13 mouse cellular contexts compared by ENCODE assay signal in genomic region chr9:119517467-119517866, GRCm38 (mm10).
A peak's percentile ranks its signal among the peaks of the same experiment; 100 is the strongest.
DNase-seq lines count a peak whose midpoint lies in the region; ATAC-seq and TF ChIP-seq lines count a peak whose summit lies in the region.
"Had no signal": no experiment of that assay in that cellular context is flagged by ENCODE, and none has a peak within 500 bp of the region (broad histone marks: within the 10 kb centered on the region; RNA-seq: fewer than 3 reads in every experiment).

No protein-coding gene starts in this region.

- H3K9me3 ChIP-seq in heart, embryonic 10.5 days = no peaks in the 10 kb centered on the region
- H3K9me3 ChIP-seq in lung, embryonic 14.5 days (ENCODE audit: low read depth, low read length) = no peaks in the 10 kb centered on the region
- H3K9me3 ChIP-seq in intestine, embryonic 15.5 days = no peaks in the 10 kb centered on the region

- H3K27me3 ChIP-seq in heart, embryonic 10.5 days (ENCODE audit: insufficient read depth, poor library complexity, severe bottlenecking) = peaks cover 36% of the 10 kb centered on the region
- H3K27me3 ChIP-seq in lung, embryonic 14.5 days (ENCODE audit: insufficient read depth, low read length) = 0 out of 2 replicates have a peak, but pooled peaks cover 5% of the 10 kb centered on the region
- H3K27me3 ChIP-seq in intestine, embryonic 15.5 days (replicated peaks) = no peaks in the 10 kb centered on the region; the same call in 1 of the 2 replicates

- peaks cover 40% of the 10 kb centered on the region for H3K4me1 ChIP-seq in heart, embryonic 10.5 days
- no peaks in the 10 kb centered on the region for H3K4me1 ChIP-seq in lung, embryonic 14.5 days (ENCODE audit: insufficient read depth)
- peaks cover 8% of the 10 kb centered on the region for H3K4me1 ChIP-seq in intestine, embryonic 15.5 days (replicated peaks)

- DNase-seq in heart, embryonic 10.5 days (ENCODE audit: low spot score) = no peak
- DNase-seq in heart, adult 18-20 months = no peak
- peak; percentile 57 for DNase-seq in lung, embryonic 14.5 days
- DNase-seq in lung, postnatal 36 days = no peak
- DNase-seq in brain, embryonic 14.5 days (ENCODE audit: low read depth) = peak; percentile 68
- DNase-seq in layer of hippocampus, adult 18-20 months (ENCODE audit: low spot score in 2 of 2) = no peak
- DNase-seq in yolk sac, embryonic 10.5 days (ENCODE audit: low spot score) = no peak
- DNase-seq: lung, postnatal 14 days; thymus, postnatal 4 days had no signal

- TF ChIP-seq POLR2A in brain, embryonic 14.5 days (IDR thresholded peaks at IDR 0.05; ENCODE audit: borderline replicate concordance, extremely low read depth, insufficient read depth, insufficient read length, poor library complexity, severe bottlenecking) = no peak

- peak overlapping the region; percentile 23 for H3K4me3 ChIP-seq in heart, embryonic 10.5 days
- H3K4me3 ChIP-seq in lung, embryonic 14.5 days (ENCODE audit: low read depth, low read length) = no peak overlapping the region
- no peak overlapping the region for H3K4me3 ChIP-seq in intestine, embryonic 15.5 days (replicated peaks)
- H3K4me3 ChIP-seq: left cerebral cortex, adult 2 months had no signal

- ATAC-seq in lung, embryonic 14.5 days (ENCODE audit: insufficient read depth) = no peak
- no peak for ATAC-seq in intestine, embryonic 15.5 days
- ATAC-seq: inflammation-experienced regulatory T-cells, adult 6 months had no signal

- H3K27ac ChIP-seq in heart, embryonic 10.5 days = peak overlapping the region; percentile 81
- no peak overlapping the region for H3K27ac ChIP-seq in lung, embryonic 14.5 days (ENCODE audit: low read depth)
- no peak overlapping the region for H3K27ac ChIP-seq in intestine, embryonic 15.5 days
- H3K27ac ChIP-seq: left cerebral cortex, adult 2 months had no signal

- no peak overlapping the region for H3K9ac ChIP-seq in lung, embryonic 14.5 days
- no peak overlapping the region for H3K9ac ChIP-seq in intestine, embryonic 15.5 days

- no peak for TF ChIP-seq CTCF in lung, embryonic 14.5 days (IDR thresholded peaks at IDR 0.05; ENCODE audit: low read depth)
- TF ChIP-seq CTCF in brain, embryonic 14.5 days (IDR thresholded peaks at IDR 0.05; ENCODE audit: borderline replicate concordance, extremely low read depth, insufficient read depth, insufficient read length) = no peak

- H3K4me2 ChIP-seq in lung, embryonic 14.5 days = peak overlapping the region; percentile 40; the same call in 1 of the 2 replicates
- H3K4me2 ChIP-seq in intestine, embryonic 15.5 days (replicated peaks) = peak overlapping the region; percentile 43
- H3K4me2 ChIP-seq: liver, embryonic 11.5 days had no signal

- 46% methylated on average over 20 of the region's 20 CpGs for WGBS in heart, embryonic 10.5 days
- WGBS in lung, embryonic 14.5 days = 22% methylated on average over 20 of the region's 20 CpGs
- WGBS in intestine, embryonic 15.5 days = 32% methylated on average over 20 of the region's 20 CpGs

- H3K36me3 ChIP-seq in heart, embryonic 10.5 days = peaks cover 44% of the 10 kb centered on the region
- no peaks in the 10 kb centered on the region for H3K36me3 ChIP-seq in lung, embryonic 14.5 days (ENCODE audit: insufficient read depth)
- H3K36me3 ChIP-seq in intestine, embryonic 15.5 days = no peaks in the 10 kb centered on the region

Comparison
In these comparisons a context has a peak if more than half of its experiments do, and no peak if none do; other contexts are left out.
1. DNase-seq: peak in lung, embryonic 14.5 days (single experiment) and brain, embryonic 14.5 days (single experiment); none in heart, embryonic 10.5 days (single experiment), heart, adult 18-20 months (0 of 2), lung, postnatal 36 days (single experiment), layer of hippocampus, adult 18-20 months (0 of 2) and yolk sac, embryonic 10.5 days (single experiment).